Mouse (Mus musculus): Measurements from ENCODE around the gene Ppp2r3a. TPM values are rescaled to one million over a fixed set of nuclear protein-coding genes. Genes with fewer than 3 reads are reported as not detected.

The Ppp2r3a gene
- total RNA-seq, 2 experiments from 2014 or later, result 29.0 to 30.9 TPM

- no peak for TF ChIP-seq CTCF (conservative IDR thresholded peaks at IDR 0.05)
- Histone ChIP-seq H3K27ac (peak overlapping the region; percentile 9; the same call in 1 of the 2 replicates), H3K4me3 (no peak overlapping the region)
- DNase-seq (ENCODE audit: low spot score in 2 of 2), result no peak
Observed at GRCm38 (mm10) chr9:101102288-101102687, 149.3 kb downstream of the Ppp2r3a start.

DNA sequence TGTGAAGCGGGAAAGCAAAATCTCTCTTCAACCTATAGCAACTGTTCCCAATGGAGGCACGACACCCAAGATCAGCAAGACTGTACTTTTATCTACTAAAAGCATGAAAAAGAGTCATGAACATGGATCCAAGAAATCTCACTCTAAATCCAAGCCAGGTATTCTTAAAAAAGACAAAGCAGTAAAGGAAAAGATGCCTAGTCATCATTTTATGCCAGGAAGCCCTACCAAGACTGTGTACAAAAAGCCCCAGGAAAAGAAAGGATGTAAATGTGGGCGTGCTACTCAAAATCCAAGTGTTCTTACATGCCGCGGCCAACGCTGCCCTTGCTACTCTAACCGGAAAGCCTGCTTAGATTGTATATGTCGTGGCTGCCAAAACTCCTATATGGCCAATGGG is 150.0 kb downstream of the Ppp2r3a start:
- TF ChIP-seq CTCF (conservative IDR thresholded peaks at IDR 0.05), result no peak
- H3K27ac ChIP-seq, result no peak overlapping the region; the same call in 1 of the 2 replicates
- DNase-seq (ENCODE audit: low spot score in 2 of 2), result no peak
- H3K4me3 ChIP-seq, result no peak overlapping the region

- DNase-seq (ENCODE audit: low spot score in 2 of 2), result no peak
- Histone ChIP-seq H3K4me3 (no peak overlapping the region), H3K27ac (no peak overlapping the region; the same call in 1 of the 2 replicates)
- TF ChIP-seq CTCF (conservative IDR thresholded peaks at IDR 0.05), result no peak
Observed at GRCm38 (mm10) chr9:101100163-101100562, 151.4 kb downstream of the Ppp2r3a start.

- no peak for TF ChIP-seq CTCF (conservative IDR thresholded peaks at IDR 0.05)
- no peak for DNase-seq (ENCODE audit: low spot score in 2 of 2)
Observed at GRCm38 (mm10) chr9:101099445-101099844, 152.2 kb downstream of the Ppp2r3a start.

DNA sequence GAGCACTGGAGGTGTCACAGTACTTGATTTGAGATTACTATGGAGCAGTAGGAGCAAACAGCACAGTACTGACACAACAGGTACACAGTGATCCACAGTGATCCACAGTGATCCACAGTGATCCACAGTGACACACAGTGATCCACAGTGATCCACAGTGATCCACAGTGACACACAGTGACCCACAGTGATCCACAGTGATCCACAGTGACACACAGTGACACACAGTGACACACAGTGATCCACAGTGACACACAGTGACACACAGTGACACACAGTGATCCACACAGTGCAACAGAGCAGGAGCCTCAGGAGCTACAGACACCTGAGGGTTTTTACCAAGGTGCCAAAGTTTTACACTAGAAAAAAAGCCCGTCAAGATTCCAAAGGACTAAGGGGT is 154.1 kb downstream of the Ppp2r3a start:
- Histone ChIP-seq H3K4me3 (no peak overlapping the region), H3K27ac (no peak overlapping the region)
- TF ChIP-seq CTCF (conservative IDR thresholded peaks at IDR 0.05), result no peak
- DNase-seq (ENCODE audit: low spot score in 2 of 2), result no peak

More at GRCm38 (mm10) chr9:101099445-101099844, 152.2 kb downstream of the Ppp2r3a start:
- Histone ChIP-seq H3K4me3 (no peak overlapping the region), H3K27ac (no peak overlapping the region; the same call in 1 of the 2 replicates)

- TF ChIP-seq CTCF (conservative IDR thresholded peaks at IDR 0.05), result no peak
- Histone ChIP-seq H3K4me3 (no peak overlapping the region), H3K27ac (no peak overlapping the region)
- DNase-seq (ENCODE audit: low spot score in 2 of 2), result no peak
Observed at GRCm38 (mm10) chr9:101096461-101096860, 155.1 kb downstream of the Ppp2r3a start.

DNA sequence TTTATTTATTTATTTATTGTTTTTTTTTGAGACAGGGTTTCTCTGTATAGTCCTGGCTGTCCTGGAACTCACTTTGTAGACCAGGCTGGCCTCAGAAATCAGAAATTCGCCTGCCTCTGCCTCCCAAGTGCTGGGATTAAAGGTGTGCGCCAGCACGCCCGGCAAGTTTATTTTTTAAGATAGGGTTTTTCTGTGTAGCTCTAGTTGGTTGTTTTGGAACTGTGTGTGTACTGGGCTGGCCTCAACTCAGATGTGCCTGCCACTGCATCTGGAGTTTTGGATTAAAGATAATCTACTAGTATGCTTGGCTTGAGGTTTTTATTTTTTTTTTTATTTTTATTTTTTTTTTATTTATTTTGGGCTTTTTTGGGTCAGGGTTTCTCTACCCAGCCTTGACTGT is 156.2 kb downstream of the Ppp2r3a start:
- no peak for TF ChIP-seq CTCF (conservative IDR thresholded peaks at IDR 0.05)
- Histone ChIP-seq H3K4me3 (no peak overlapping the region), H3K27ac (no peak overlapping the region)
- DNase-seq (ENCODE audit: low spot score in 2 of 2), result no peak

DNA sequence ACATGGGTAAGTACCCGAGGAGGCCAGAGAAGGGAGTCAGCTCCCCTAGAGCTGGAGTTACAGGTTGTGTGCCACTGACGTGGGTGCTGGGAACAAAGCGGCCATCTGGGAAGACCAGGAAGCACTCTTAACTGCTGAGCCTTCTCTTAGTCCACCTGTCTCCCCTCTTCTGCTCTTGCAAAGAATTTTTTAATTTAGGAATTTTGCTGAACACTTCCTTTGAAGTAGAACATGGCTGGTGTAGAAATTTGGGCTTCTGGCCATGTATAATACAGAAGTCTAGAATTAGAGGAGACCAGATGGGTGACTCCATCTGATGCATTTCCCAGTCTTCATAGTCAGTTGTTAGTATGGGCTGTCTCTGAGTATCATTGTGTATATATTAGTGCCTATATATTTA is 167.9 kb downstream of the Ppp2r3a start:
- DNase-seq (ENCODE audit: low spot score in 2 of 2), result peak; percentile 20 to 59
- Histone ChIP-seq H3K27ac (peak overlapping the region; percentile 63), H3K4me3 (no peak overlapping the region)
- TF ChIP-seq CTCF (conservative IDR thresholded peaks at IDR 0.05), result no peak

- TF ChIP-seq CTCF (conservative IDR thresholded peaks at IDR 0.05), result peak; percentile 60
- Histone ChIP-seq H3K27ac (no peak overlapping the region; the same call in 1 of the 2 replicates), H3K4me3 (peak overlapping the region; percentile 93; the same call in 1 of the 2 replicates)
- DNase-seq (ENCODE audit: low spot score in 2 of 2), result no peak
Observed at GRCm38 (mm10) chr9:101080046-101080685, 171.4 kb downstream of the Ppp2r3a start.

DNA sequence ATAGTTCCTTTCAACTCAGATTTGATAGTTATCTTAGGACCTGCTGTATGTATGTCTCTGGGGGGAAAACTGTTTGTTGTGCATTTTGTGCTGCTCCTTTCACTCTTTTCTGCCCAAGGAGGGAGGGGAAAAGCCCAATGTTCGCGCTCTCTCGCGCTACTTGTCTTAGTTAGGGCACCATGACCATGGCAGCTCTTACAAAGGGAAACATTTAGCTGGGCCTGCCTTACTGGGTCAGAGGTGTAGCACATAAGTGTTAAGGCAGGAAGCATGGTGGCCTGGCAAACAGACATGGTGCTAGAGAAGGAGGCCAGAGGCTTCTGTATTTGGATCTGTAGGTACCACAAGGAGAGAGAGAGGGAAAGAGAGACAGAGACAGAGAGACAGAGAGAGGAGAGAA is 173.0 kb downstream of the Ppp2r3a start:
- no peak for TF ChIP-seq CTCF (conservative IDR thresholded peaks at IDR 0.05)
- H3K27ac ChIP-seq, result no peak overlapping the region; the same call in 1 of the 2 replicates
- H3K4me3 ChIP-seq, result peak overlapping the region; percentile 93
- no peak for DNase-seq (ENCODE audit: low spot score in 2 of 2)

DNA sequence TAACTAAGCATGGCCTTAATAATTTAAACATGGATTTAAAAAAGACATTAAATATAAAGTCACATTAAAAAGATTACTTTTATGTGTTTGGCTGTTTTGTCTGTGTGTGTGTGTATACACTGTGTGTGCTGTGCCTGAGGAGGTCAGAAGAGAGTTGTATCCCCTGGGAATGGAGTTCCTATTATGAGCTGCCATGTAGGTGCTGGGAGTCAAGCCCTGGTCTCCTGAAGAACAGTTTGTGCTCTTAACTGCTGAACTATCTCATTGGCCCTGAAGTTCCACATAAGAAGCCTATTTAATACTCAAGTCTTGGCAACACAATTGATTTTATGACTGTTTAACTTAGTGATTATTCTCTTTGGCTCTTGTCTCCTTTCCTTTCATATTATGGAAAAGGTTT is 174.1 kb downstream of the Ppp2r3a start:
- no peak for TF ChIP-seq CTCF (conservative IDR thresholded peaks at IDR 0.05)
- Histone ChIP-seq H3K27ac (0 out of 2 replicates have a peak overlapping the region, but pooled peaks have one; percentile 100), H3K4me3 (peak overlapping the region; percentile 93)
- DNase-seq (ENCODE audit: low spot score in 2 of 2), result no peak

GRCm38 (mm10) chr9:101076095-101076875 is 175.3 kb downstream of the Ppp2r3a start:
- TF ChIP-seq CTCF (conservative IDR thresholded peaks at IDR 0.05), result no peak
- Histone ChIP-seq H3K4me3 (peak overlapping the region; percentile 93), H3K27ac (peak overlapping the region; percentile 100)
- no peak for DNase-seq (ENCODE audit: low spot score in 2 of 2)

DNA sequence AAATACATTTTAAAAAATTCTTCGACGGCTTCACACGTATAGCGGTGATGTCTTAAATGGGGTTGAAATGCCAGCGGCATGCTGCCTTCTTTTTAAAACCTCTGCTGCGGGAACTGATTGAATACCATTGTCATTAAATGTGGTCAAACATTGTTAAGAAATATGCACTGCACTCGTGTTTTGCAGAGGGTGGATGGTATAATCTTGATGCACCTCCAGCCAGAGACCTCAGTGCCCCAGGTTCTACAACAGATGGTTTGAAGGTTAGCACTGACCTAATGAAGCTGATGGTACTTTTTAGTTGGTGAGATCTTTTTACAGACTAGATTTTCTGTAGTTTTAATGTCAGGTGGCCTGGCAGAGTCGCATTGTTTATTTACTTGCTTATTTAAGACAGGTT is 175.9 kb downstream of the Ppp2r3a start:
- peak overlapping the region; percentile 93 for H3K4me3 ChIP-seq
- TF ChIP-seq CTCF (conservative IDR thresholded peaks at IDR 0.05), result no peak
- DNase-seq (ENCODE audit: low spot score in 2 of 2), result no peak
- peak overlapping the region; percentile 100 for H3K27ac ChIP-seq

Measured in layer of hippocampus, adult 2 months (tissue).